9 mouse cellular contexts compared by ENCODE assay signal in genomic region chr9:65589091-65589490, GRCm38 (mm10). TPM values are rescaled to one million over a fixed set of nuclear protein-coding genes. Genes with fewer than 3 reads are reported as not detected.
DNase-seq lines count a peak whose midpoint lies in the region; ATAC-seq lines count a peak whose summit lies in the region.
"Had no signal": no experiment of that assay in that cellular context is flagged by ENCODE, and none has a peak within 500 bp of the region (broad histone marks: within the 10 kb centered on the region; RNA-seq: fewer than 3 reads in every experiment).

No protein-coding gene starts in this region.

- H3K4me2 ChIP-seq in limb, embryonic 15.5 days, result peak overlapping the region; percentile 99

- peaks cover 27% of the 10 kb centered on the region for H3K4me1 ChIP-seq in heart, embryonic 10.5 days
- peaks cover 29% of the 10 kb centered on the region for H3K4me1 ChIP-seq in limb, embryonic 15.5 days

- ATAC-seq in limb, embryonic 15.5 days (ENCODE audit: insufficient number of reproducible peaks, low FRiP score, low TSS enrichment, low read depth), result 0 out of 2 replicates have a peak, but pooled peaks have one; percentile 16

- H3K36me3 ChIP-seq in heart, embryonic 10.5 days, result peaks cover 44% of the 10 kb centered on the region
- peaks cover 35% of the 10 kb centered on the region; the same call in 1 of the 2 replicates for H3K36me3 ChIP-seq in limb, embryonic 15.5 days

- 0 out of 2 replicates have a peak overlapping the region, but pooled peaks have one; percentile 23 for H3K27ac ChIP-seq in heart, embryonic 10.5 days
- H3K27ac ChIP-seq in limb, embryonic 15.5 days, result no peak overlapping the region

- intact Hi-C loops in heart, postnatal 25 days (cut with DNase I), result loop anchor here (10.0 kb wide), 1 partner anchor 154 kb away; the partner anchor contains the start of gene Mtfmt

- DNase-seq in heart, embryonic 10.5 days (ENCODE audit: low spot score), result no peak
- DNase-seq in heart, postnatal 25 days (ENCODE audit: low spot score), result no peak
- DNase-seq in thymus, postnatal 4 days, result peak; percentile 31
- no peak for DNase-seq in thymus, adult 18-20 months
- no peak for DNase-seq in B cell, adult 2 months
- no peak for DNase-seq in ovary, postnatal 10 days (ENCODE audit: low spot score)
- no peak for DNase-seq in spleen, postnatal 4 days (ENCODE audit: low spot score in 2 of 2)

- WGBS in heart, embryonic 10.5 days, result 95% methylated on average over 3 of the region's 3 CpGs
- 73% methylated on average over 3 of the region's 3 CpGs for WGBS in limb, embryonic 15.5 days

- peak overlapping the region; percentile 87 for H3K4me3 ChIP-seq in heart, embryonic 10.5 days
- peak overlapping the region; percentile 58; the same call in 1 of the 2 replicates for H3K4me3 ChIP-seq in limb, embryonic 15.5 days

- no peaks in the 10 kb centered on the region for H3K27me3 ChIP-seq in heart, embryonic 10.5 days (ENCODE audit: insufficient read depth, poor library complexity, severe bottlenecking)
- no peaks in the 10 kb centered on the region for H3K27me3 ChIP-seq in limb, embryonic 15.5 days

- H3K9me3 ChIP-seq in heart, embryonic 10.5 days, result no peaks in the 10 kb centered on the region
- H3K9me3 ChIP-seq in limb, embryonic 15.5 days, result no peaks in the 10 kb centered on the region

- H3K9ac ChIP-seq in limb, embryonic 15.5 days, result no peak overlapping the region

RNA-seq across cellular contexts. Expression of gene Pif1, which starts 2.1 kb away (rescaled TPM):
- polyA plus RNA-seq in heart, embryonic 10.5 days (2016; fragmentation: Nextera tagmentation; extraction: Ambion mirVana), result 16.7 and 17.7 TPM in 2 replicates
- not detected for total RNA-seq in heart, postnatal 25 days (2021)
- polyA plus RNA-seq in limb, embryonic 15.5 days (2015; fragmentation: Nextera tagmentation; extraction: Ambion mirVana), result 8.9 and 9.6 TPM in 2 replicates
- total RNA-seq: monocyte, adult 5-6 weeks had no signal

RNA-seq across cellular contexts. Expression of gene Plekho2, which starts 9.3 kb away (rescaled TPM):
- 12.8 and 14.2 TPM in 2 replicates for polyA plus RNA-seq in heart, embryonic 10.5 days (2016; fragmentation: Nextera tagmentation; extraction: Ambion mirVana)
- total RNA-seq in heart, postnatal 25 days (2021), result 10 to 100 TPM; 12.9 to 13.2 TPM
- polyA plus RNA-seq in limb, embryonic 15.5 days (2015; fragmentation: Nextera tagmentation; extraction: Ambion mirVana), result 18.6 and 19.7 TPM in 2 replicates

RNA-seq across cellular contexts. Expression of gene Rbpms2, which starts 40.4 kb away (rescaled TPM):
- 117 and 179 TPM in 2 replicates for polyA plus RNA-seq in heart, embryonic 10.5 days (2016; fragmentation: Nextera tagmentation; extraction: Ambion mirVana)
- total RNA-seq in heart, postnatal 25 days (2021), result 10 to 100 TPM; 37.1 to 39.3 TPM
- 7.9 and 9.5 TPM in 2 replicates for polyA plus RNA-seq in limb, embryonic 15.5 days (2015; fragmentation: Nextera tagmentation; extraction: Ambion mirVana)

Comparison
In these comparisons a context has a peak if more than half of its experiments do, and no peak if none do; other contexts are left out.
1. RNA of gene Rbpms2, which starts 40.4 kb away (polyA plus RNA-seq): 117 to 179 TPM in heart, embryonic 10.5 days; 7.9 to 9.5 TPM in limb, embryonic 15.5 days; every median in the first group is over 10 times any median in the second.